Comparison of ENCODE assay signal across 8 mouse cellular contexts in the genomic region with DNA sequence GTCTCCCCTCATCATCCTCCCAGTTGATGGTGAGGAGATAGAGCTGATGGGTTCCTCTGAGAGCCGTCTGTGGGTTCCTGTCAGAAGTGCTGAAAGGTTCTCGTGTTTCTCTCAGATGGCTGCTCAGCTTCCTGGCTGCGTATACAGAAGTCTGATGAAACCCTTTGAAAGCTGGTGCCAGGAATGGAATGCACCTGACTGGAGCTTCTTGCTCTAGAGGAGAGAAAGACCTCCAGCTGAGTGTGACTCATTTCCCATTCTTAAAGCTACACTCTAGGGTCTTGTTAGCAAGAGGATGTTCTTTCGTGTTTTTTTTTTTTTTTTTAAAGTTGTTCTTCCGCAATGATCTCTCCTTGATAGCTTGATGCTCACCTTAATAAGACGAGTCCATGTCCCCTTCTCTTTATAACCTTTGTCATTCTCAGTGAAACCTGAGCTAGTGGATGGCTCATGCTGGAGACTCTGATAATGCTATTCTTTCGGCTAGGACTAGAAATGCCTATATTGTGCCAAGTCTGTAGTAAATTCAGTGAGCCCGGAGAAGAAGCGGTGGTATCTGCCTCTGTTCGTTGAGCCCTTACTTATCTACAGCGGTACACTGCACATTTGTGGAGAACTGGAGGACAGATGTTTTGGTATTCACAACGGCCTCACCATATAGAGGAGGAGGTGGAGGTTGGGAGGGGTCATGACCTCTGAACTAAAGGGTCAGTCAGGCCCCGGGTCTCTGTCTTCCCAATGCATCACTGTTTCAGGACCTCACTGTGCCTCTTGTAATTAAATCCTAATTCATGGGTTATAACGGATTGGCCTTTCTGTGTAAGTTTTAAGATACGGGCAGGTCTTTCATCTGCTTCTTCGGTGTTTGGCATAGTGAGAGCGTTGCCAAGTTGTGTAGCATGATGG. TPM values are rescaled to one million over a fixed set of nuclear protein-coding genes. Genes with fewer than 3 reads are reported as not detected.
DNase-seq lines count a peak whose midpoint lies in the region; ATAC-seq lines count a peak whose summit lies in the region.

No protein-coding gene starts in this region.

- H3K4me2 ChIP-seq in heart, embryonic 13.5 days, result peak overlapping the region; percentile 98
- peak overlapping the region; percentile 90 for H3K4me2 ChIP-seq in hindbrain, embryonic 15.5 days
- peak overlapping the region; percentile 92 for H3K4me2 ChIP-seq in midbrain, embryonic 13.5 days (replicated peaks)

- no peaks in the 10 kb centered on the region for H3K27me3 ChIP-seq in heart, embryonic 13.5 days (replicated peaks)
- no peaks in the 10 kb centered on the region for H3K27me3 ChIP-seq in hindbrain, embryonic 15.5 days
- H3K27me3 ChIP-seq in midbrain, embryonic 13.5 days, result no peaks in the 10 kb centered on the region; the same call in 1 of the 2 replicates

- H3K9me3 ChIP-seq in heart, embryonic 13.5 days, result 0 out of 2 replicates have a peak, but pooled peaks cover 10% of the 10 kb centered on the region
- no peaks in the 10 kb centered on the region for H3K9me3 ChIP-seq in hindbrain, embryonic 15.5 days
- H3K9me3 ChIP-seq in midbrain, embryonic 13.5 days, result 0 out of 2 replicates have a peak, but pooled peaks cover 8% of the 10 kb centered on the region

- peak overlapping the region; percentile 96; the same call in 1 of the 2 replicates for H3K9ac ChIP-seq in heart, embryonic 13.5 days
- H3K9ac ChIP-seq in hindbrain, embryonic 15.5 days, result 0 out of 2 replicates have a peak overlapping the region, but pooled peaks have one; percentile 82
- no peak overlapping the region for H3K9ac ChIP-seq in midbrain, embryonic 13.5 days (replicated peaks)

- intact Hi-C loops in heart, postnatal 25 days (cut with DNase I), result loop anchor here (5.0 kb wide), 1 partner anchor 125 kb away; no protein-coding TSS in a partner anchor

- no peak for ATAC-seq in heart, embryonic 13.5 days (ENCODE audit: extremely low read depth, insufficient number of reproducible peaks, low FRiP score, low TSS enrichment)
- no peak for ATAC-seq in hindbrain, embryonic 15.5 days (ENCODE audit: low FRiP score, low read depth)
- no peak for ATAC-seq in midbrain, embryonic 13.5 days

- peaks cover 49% of the 10 kb centered on the region for H3K4me1 ChIP-seq in heart, embryonic 13.5 days
- peaks cover 36% of the 10 kb centered on the region for H3K4me1 ChIP-seq in hindbrain, embryonic 15.5 days (replicated peaks)
- H3K4me1 ChIP-seq in midbrain, embryonic 13.5 days (replicated peaks), result peaks cover 52% of the 10 kb centered on the region

- H3K36me3 ChIP-seq in heart, embryonic 13.5 days, result peaks cover 11% of the 10 kb centered on the region; the same call in 1 of the 2 replicates
- H3K36me3 ChIP-seq in hindbrain, embryonic 15.5 days, result no peaks in the 10 kb centered on the region
- H3K36me3 ChIP-seq in midbrain, embryonic 13.5 days, result 0 out of 2 replicates have a peak, but pooled peaks cover 8% of the 10 kb centered on the region

- no peak overlapping the region for H3K27ac ChIP-seq in heart, embryonic 13.5 days (replicated peaks)
- H3K27ac ChIP-seq in hindbrain, embryonic 15.5 days (replicated peaks), result no peak overlapping the region
- no peak overlapping the region for H3K27ac ChIP-seq in midbrain, embryonic 13.5 days

- DNase-seq in heart, postnatal 25 days (ENCODE audit: low spot score), result no peak
- peak; percentile 54 for DNase-seq in ZHBTc4 (ENCODE audit: low read depth, low spot score)
- no peak for DNase-seq in urinary bladder, postnatal 14 days (ENCODE audit: low spot score)
- DNase-seq in urinary bladder, adult 2 months (ENCODE audit: low spot score), result no peak
- no peak for DNase-seq in testis, postnatal 14 days (ENCODE audit: low spot score)

- WGBS in heart, embryonic 13.5 days, result 70% methylated on average over 17 of the region's 17 CpGs
- WGBS in hindbrain, embryonic 15.5 days, result 46% methylated on average over 17 of the region's 17 CpGs
- WGBS in midbrain, embryonic 13.5 days, result 59% methylated on average over 17 of the region's 17 CpGs

- peak overlapping the region; percentile 89 for H3K4me3 ChIP-seq in heart, embryonic 13.5 days
- H3K4me3 ChIP-seq in hindbrain, embryonic 15.5 days, result peak overlapping the region; percentile 75
- peak overlapping the region; percentile 80 for H3K4me3 ChIP-seq in midbrain, embryonic 13.5 days (replicated peaks)

RNA-seq across cellular contexts. Expression of a gene that starts 2.8 kb away (rescaled TPM):
- polyA plus RNA-seq in heart, embryonic 13.5 days (2015; fragmentation: Nextera tagmentation; extraction: Ambion mirVana), result 7.1 TPM in 2 replicates
- total RNA-seq in heart, postnatal 25 days (2021), result 10 to 100 TPM; 62.8 to 65.5 TPM
- 49.8 and 50.0 TPM in 2 replicates for polyA plus RNA-seq in hindbrain, embryonic 15.5 days (2015; fragmentation: Nextera tagmentation; extraction: Ambion mirVana)
- 41.4 and 50.2 TPM in 2 replicates for polyA plus RNA-seq in midbrain, embryonic 13.5 days (2015; fragmentation: Nextera tagmentation; extraction: Ambion mirVana)
- polyA plus RNA-seq in urinary bladder, adult 2 months (2012; rRNA removed), result 11.3 and 16.6 TPM in 2 replicates
